Mouse (Mus musculus) A20 (cell line): ENCODE data around the gene Cd1d1.

Experiments
- DNase-seq: peaks from one replicate; pipeline ENCODE4 v3.0.0-alpha.2; 2011; ENCODE audit warnings: low read depth, low spot score

The Cd1d1 gene

DNA sequence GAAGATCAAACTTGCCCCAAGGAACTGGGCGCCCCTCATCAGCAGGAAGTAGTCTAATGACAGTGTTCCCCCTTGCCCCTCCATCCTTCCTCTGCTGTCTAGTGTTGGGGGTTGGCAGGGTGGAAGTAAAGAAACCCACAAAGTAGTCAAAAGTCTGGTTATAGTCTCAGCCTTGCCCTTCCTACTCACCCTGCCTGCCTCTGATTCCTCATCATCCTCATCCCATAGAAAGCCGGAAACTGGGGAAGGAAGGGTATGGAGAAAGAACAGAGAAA lies 37.9 kb downstream of the Cd1d1 start:
- no peak for DNase-seq

GRCm38 (mm10) chr3:86960656-86961394 lies 38.4 kb downstream of the Cd1d1 start:
- DNase-seq: peak; percentile 30

DNA sequence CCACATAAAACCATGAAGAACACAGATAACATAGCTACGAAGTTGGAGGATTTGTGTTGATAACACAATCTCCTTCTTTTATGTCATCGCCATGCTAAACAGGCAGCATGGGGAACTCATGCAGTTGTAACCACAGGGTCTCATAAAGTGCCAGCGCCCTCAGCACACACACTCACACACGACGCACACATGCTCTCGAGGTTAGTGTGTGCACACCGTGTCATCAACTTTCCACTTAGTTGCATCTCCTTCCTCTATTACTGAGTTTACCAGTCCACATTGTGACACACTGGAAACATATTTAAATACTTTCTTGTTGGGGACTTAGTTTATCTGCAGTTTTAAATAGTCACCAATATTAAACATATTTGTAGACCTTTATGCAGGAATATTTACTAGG lies 40.2 kb downstream of the Cd1d1 start:
- no peak for DNase-seq

DNA sequence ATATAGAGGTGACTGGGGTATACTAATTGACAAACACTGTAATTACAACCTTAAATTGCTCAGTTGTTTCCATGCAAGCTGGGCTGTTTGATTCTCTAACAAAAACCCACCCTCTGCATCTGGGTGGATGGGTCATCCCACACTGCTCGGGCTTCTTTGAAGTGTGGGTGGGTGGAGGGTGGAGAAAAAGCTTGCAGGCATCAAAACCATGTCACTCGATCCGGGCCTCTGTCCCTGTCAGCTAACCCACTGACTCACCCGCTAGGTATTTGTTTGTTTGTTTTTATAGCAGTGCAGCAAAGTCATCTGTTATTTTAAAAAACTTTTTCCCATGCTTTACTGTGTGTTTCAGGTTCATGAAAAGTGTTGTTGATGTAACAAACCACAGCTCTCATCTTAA lies 43.9 kb downstream of the Cd1d1 start:
- no peak for DNase-seq

- no peak for DNase-seq
Observed at GRCm38 (mm10) chr3:86954521-86954920, 44.7 kb downstream of the Cd1d1 start.

DNA sequence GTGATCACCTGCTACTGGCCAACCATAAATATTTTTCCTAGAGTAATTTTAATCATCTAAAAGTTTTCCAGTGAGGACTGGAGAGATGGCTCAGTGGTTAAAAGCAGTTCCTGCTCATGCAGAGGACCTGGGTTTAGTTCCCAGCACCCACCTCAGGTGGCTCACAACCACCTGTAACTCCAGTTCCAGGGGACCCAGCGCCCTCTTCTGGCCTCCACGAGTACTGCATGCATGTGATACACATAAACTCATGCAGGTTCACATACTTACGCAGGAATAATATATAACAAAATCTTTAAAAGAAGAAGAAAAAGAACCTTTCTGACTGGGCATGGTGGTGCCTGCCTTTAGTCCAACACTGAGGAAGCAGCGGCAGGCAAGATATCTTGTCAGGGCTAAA lies 45.4 kb downstream of the Cd1d1 start:
- no peak for DNase-seq

DNA sequence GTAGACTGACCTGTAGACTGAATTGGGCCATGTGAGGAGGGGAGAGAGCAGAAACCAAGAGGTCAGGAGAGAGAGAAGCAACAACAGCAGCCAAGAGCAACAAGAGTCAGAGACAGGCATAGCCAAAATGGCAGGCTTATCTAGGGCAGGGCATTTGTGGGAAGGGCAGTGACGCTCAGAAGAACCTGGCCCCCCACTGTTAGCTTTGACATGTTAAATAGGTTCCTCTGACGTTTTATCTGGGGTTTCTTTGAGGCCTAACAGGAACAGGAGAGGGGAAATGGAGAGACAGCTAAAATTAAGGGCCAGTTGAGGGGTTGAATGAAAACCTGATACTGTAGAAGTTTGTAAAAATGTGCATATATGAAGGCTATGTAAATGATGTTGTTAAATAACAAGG lies 48.6 kb downstream of the Cd1d1 start:
- DNase-seq: no peak
